Mouse (Mus musculus): ENCODE data around the gene Prcd.

GRCm38 (mm10) chr11:116623281-116624124 is 29.8 kb upstream of the Prcd start:
- TF ChIP-seq CTCF (IDR thresholded peaks at IDR 0.05; ENCODE audit: low read depth) = no peak
- TF ChIP-seq EP300 (IDR thresholded peaks at IDR 0.05; ENCODE audit: low read depth) = no peak
